9 mouse cellular contexts compared by ENCODE assay signal in genomic region chr6:52256956-52257355, GRCm38 (mm10). TPM values are rescaled to one million over a fixed set of nuclear protein-coding genes. Genes with fewer than 3 reads are reported as not detected.
DNase-seq lines count a peak whose midpoint lies in the region; ATAC-seq and TF ChIP-seq lines count a peak whose summit lies in the region.
"Had no signal": no experiment of that assay in that cellular context is flagged by ENCODE, and none has a peak within 500 bp of the region (broad histone marks: within the 10 kb centered on the region; RNA-seq: fewer than 3 reads in every experiment).

No protein-coding gene starts in this region.

- intact Hi-C loops in gastrocnemius, postnatal 36 days (cut with DNase I): loop anchor here (5.0 kb wide), 3 partner anchors 455 to 665 kb away; partner anchors contain the start of gene Tax1bp1

- no peak overlapping the region for H3K9ac ChIP-seq in CH12.LX (ENCODE audit: insufficient read depth, low read depth)
- H3K9ac ChIP-seq: liver, embryonic 13.5 days had no signal

- H3K4me3 ChIP-seq in CH12.LX (replicated peaks in 1 of 3; ENCODE audit: low read depth in 2 of 3, low read length in 2 of 3, poor library complexity in 1 of 3): no peak overlapping the region
- H3K4me3 ChIP-seq in cerebellum, adult 2 months (replicated peaks; ENCODE audit: insufficient read depth, low read depth, low read length): no peak overlapping the region
- H3K4me3 ChIP-seq: liver, embryonic 13.5 days had no signal

- H3K9me3 ChIP-seq in CH12.LX (replicated peaks; ENCODE audit: low read length): peaks cover 24% of the 10 kb centered on the region
- H3K9me3 ChIP-seq: liver, embryonic 13.5 days had no signal

- H3K4me2 ChIP-seq in CH12.LX (ENCODE audit: insufficient read depth, low read depth, poor library complexity, severe bottlenecking): peak overlapping the region; percentile 38; the same call in 1 of the 2 replicates
- H3K4me2 ChIP-seq: liver, embryonic 13.5 days had no signal

- no peak for ATAC-seq in frontal cortex, adult (ENCODE audit: low TSS enrichment)

- no peaks in the 10 kb centered on the region for H3K36me3 ChIP-seq in CH12.LX (replicated peaks in 1 of 2; ENCODE audit: control insufficient read depth in 1 of 2, insufficient read depth in 1 of 2, low read length in 1 of 2)
- H3K36me3 ChIP-seq: liver, embryonic 13.5 days had no signal

- peak; percentile 11 to 86 for DNase-seq in frontal cortex, adult 2 months (ENCODE audit: extremely low spot score in 1 of 2, low spot score in 1 of 2)
- peak; percentile 71 for DNase-seq in CH12.LX (ENCODE audit: extremely low read depth)
- DNase-seq in cerebellum, adult 2 months: peak; percentile 55 to 67
- peak; percentile 78 to 79 for DNase-seq in gastrocnemius, postnatal 36 days
- peak; percentile 50 for DNase-seq in layer of hippocampus, adult 9-11 months
- DNase-seq in lung, postnatal 36 days: peak; percentile 95
- peak; percentile 88 for DNase-seq in testis, postnatal 10 days (ENCODE audit: low spot score)
- DNase-seq: liver, embryonic 13.5 days had no signal

- under 1% methylated on average over 6 of the region's 6 CpGs for WGBS in cerebellum, adult 2 months

- no peaks in the 10 kb centered on the region for H3K4me1 ChIP-seq in CH12.LX (ENCODE audit: control insufficient read depth in 1 of 2, insufficient read depth in 2 of 2)
- no peaks in the 10 kb centered on the region for H3K4me1 ChIP-seq in cerebellum, adult 2 months (ENCODE audit: control insufficient read depth, insufficient read depth, low read length)

- dilution Hi-C loops in CH12.LX (cut with MboI; ENCODE audit: extremely low pct_ligation_motif_present, extremely low pct_unique_long_range_greater_than_20kb, low sequenced_read_pairs): no loop called here

- H3K79me2 ChIP-seq in CH12.LX (replicated peaks; ENCODE audit: control insufficient read depth, extremely low read depth, insufficient read depth, poor library complexity, severe bottlenecking): no peaks in the 10 kb centered on the region

- peaks cover 7% of the 10 kb centered on the region for H3K27me3 ChIP-seq in CH12.LX (replicated peaks)
- peaks cover 22% of the 10 kb centered on the region; the same call in 1 of the 2 replicates for H3K27me3 ChIP-seq in cerebellum, adult 2 months (ENCODE audit: control insufficient read depth, insufficient read depth, low read length)

- TF ChIP-seq CTCF in CH12.LX (conservative IDR thresholded peaks at IDR 0.05 in 1 of 2, IDR thresholded peaks at IDR 0.05 in 1 of 2; ENCODE audit: low read depth in 2 of 2, low read length in 2 of 2): peak; percentile 40 to 92
- TF ChIP-seq CTCF in cerebellum, adult 2 months (IDR thresholded peaks at IDR 0.05; ENCODE audit: borderline replicate concordance, insufficient read depth, low read depth, low read length): peak; percentile 76

- in situ Hi-C loops in CH12.LX (cut with MboI; ENCODE audit: low pct_ligation_motif_present, low pct_unique_long_range_greater_than_20kb, low sequenced_read_pairs): loop anchor here (25.0 kb wide), 1 partner anchor 655 kb away; no protein-coding TSS in a partner anchor

- TF ChIP-seq EP300 in CH12.LX (IDR thresholded peaks at IDR 0.05; ENCODE audit: low read length): no peak

- H3K27ac ChIP-seq in CH12.LX (ENCODE audit: insufficient read depth, low read depth): no peak overlapping the region
- no peak overlapping the region for H3K27ac ChIP-seq in cerebellum, adult 2 months (ENCODE audit: insufficient read depth, low read length)
- H3K27ac ChIP-seq: liver, embryonic 13.5 days had no signal

- peak; percentile 99 for TF ChIP-seq RAD21 in CH12.LX (IDR thresholded peaks at IDR 0.05; ENCODE audit: low read depth, low read length)

- TF ChIP-seq POLR2A in CH12.LX (IDR thresholded peaks at IDR 0.05; ENCODE audit: low read depth, low read length): no peak
- TF ChIP-seq POLR2A in cerebellum, adult 2 months (IDR thresholded peaks at IDR 0.05; ENCODE audit: borderline replicate concordance, insufficient read depth, low read length): no peak

TF ChIP-seq in CH12.LX, 34 proteins besides CTCF, POLR2A, EP300 and RAD21:
- TF ChIP-seq CHD2 (IDR thresholded peaks at IDR 0.05; ENCODE audit: low read length) (no peak), TCF12 (IDR thresholded peaks at IDR 0.05; ENCODE audit: low read depth, low read length) (no peak), JUND (conservative IDR thresholded peaks at IDR 0.05; ENCODE audit: low read depth, low read length) (no peak), SMC3 (IDR thresholded peaks at IDR 0.05; ENCODE audit: low read depth, low read length) (peak; percentile 88), MYC (IDR thresholded peaks at IDR 0.05; ENCODE audit: low read depth, low read length) (no peak), ZNF384 (IDR thresholded peaks at IDR 0.05; ENCODE audit: low read depth, low read length) (no peak; the same call in 1 of the 2 replicates), BHLHE40 (IDR thresholded peaks at IDR 0.05; ENCODE audit: low read depth, low read length) (no peak), USF2 (conservative IDR thresholded peaks at IDR 0.05; ENCODE audit: low read depth, low read length) (no peak), ZC3H11A (IDR thresholded peaks at IDR 0.05; ENCODE audit: low read depth, low read length) (peak; percentile 47), KAT2A (IDR thresholded peaks at IDR 0.05; ENCODE audit: insufficient replicate concordance, low read length) (no peak), POLR2AphosphoS2 (IDR thresholded peaks at IDR 0.05; ENCODE audit: low read depth, low read length) (no peak), MEF2A (IDR thresholded peaks at IDR 0.05; ENCODE audit: borderline replicate concordance, low read depth, low read length) (no peak), MXI1 (IDR thresholded peaks at IDR 0.05; ENCODE audit: low read depth, low read length) (no peak), ZMIZ1 (IDR thresholded peaks at IDR 0.05; ENCODE audit: low read depth, low read length) (no peak)

RNA-seq across cellular contexts. Expression of gene Hoxa13, which starts 3.7 kb away (rescaled TPM):
- polyA plus RNA-seq in frontal cortex, adult 2 months (2012; rRNA removed): not detected in 2 replicates
- total RNA-seq in CH12.LX (2012; rRNA removed) (not detected in 2 replicates), CH12.LX (2014; rRNA removed) (0.11 and 0.17 TPM in 2 replicates)
- polyA plus RNA-seq in CH12.LX (2012; ENCODE audit: insufficient read length, low read depth): 0.10 TPM in 1 of 2 replicates, not detected in the other
- not detected in 2 replicates for polyA plus RNA-seq in cerebellum, adult 2 months (2012; rRNA removed)
- total RNA-seq in gastrocnemius, postnatal 36 days (2021): 1 to 10 TPM; 2.4 to 3.6 TPM
- polyA plus RNA-seq: liver, embryonic 13.5 days had no signal

RNA-seq across cellular contexts. Expression of gene Hoxa11, which starts 11.3 kb away (rescaled TPM):
- polyA plus RNA-seq in frontal cortex, adult 2 months (2012; rRNA removed): 0.04 and 0.21 TPM in 2 replicates
- not detected in 2 replicates for total RNA-seq in CH12.LX (2012; rRNA removed)
- not detected in 2 replicates for total RNA-seq in CH12.LX (2014; rRNA removed)
- not detected in 2 replicates for polyA plus RNA-seq in CH12.LX (2012; ENCODE audit: insufficient read length, low read depth)
- not detected in 2 replicates for polyA plus RNA-seq in cerebellum, adult 2 months (2012; rRNA removed)
- total RNA-seq in gastrocnemius, postnatal 36 days (2021): 1 to 10 TPM; 2.0 to 2.7 TPM
- polyA plus RNA-seq: liver, embryonic 13.5 days had no signal

RNA-seq across cellular contexts. Expression of gene Hoxa10, which starts 16.3 kb away (rescaled TPM):
- polyA plus RNA-seq in frontal cortex, adult 2 months (2012; rRNA removed): 0.27 TPM in 1 of 2 replicates, not detected in the other
- total RNA-seq in CH12.LX (2012; rRNA removed) (5.2 and 5.7 TPM in 2 replicates), CH12.LX (2014; rRNA removed) (14.3 and 14.6 TPM in 2 replicates)
- polyA plus RNA-seq in CH12.LX (2012; ENCODE audit: insufficient read length, low read depth): 14.3 and 14.5 TPM in 2 replicates
- polyA plus RNA-seq in cerebellum, adult 2 months (2012; rRNA removed): not detected in 2 replicates
- 10 to 100 TPM; 13.6 to 16.9 TPM for total RNA-seq in gastrocnemius, postnatal 36 days (2021)

RNA-seq across cellular contexts. Expression of gene Hoxa9, which starts 26.1 kb away (rescaled TPM):
- polyA plus RNA-seq in frontal cortex, adult 2 months (2012; rRNA removed): not detected in 2 replicates
- total RNA-seq in CH12.LX (2012; rRNA removed): 0.30 and 0.50 TPM in 2 replicates
- total RNA-seq in CH12.LX (2014; rRNA removed): 0.30 and 0.32 TPM in 2 replicates
- polyA plus RNA-seq in CH12.LX (2012; ENCODE audit: insufficient read length, low read depth): 0.47 and 0.97 TPM in 2 replicates
- not detected in 2 replicates for polyA plus RNA-seq in cerebellum, adult 2 months (2012; rRNA removed)
- 1 to 10 TPM; 3.9 to 6.8 TPM for total RNA-seq in gastrocnemius, postnatal 36 days (2021)

RNA-seq across cellular contexts. Expression of gene Hoxa7, which starts 35.3 kb away (rescaled TPM):
- polyA plus RNA-seq in frontal cortex, adult 2 months (2012; rRNA removed): 0.17 TPM in 1 of 2 replicates, not detected in the other
- 0.71 and 1.1 TPM in 2 replicates for total RNA-seq in CH12.LX (2012; rRNA removed)
- 0.85 and 1.0 TPM in 2 replicates for total RNA-seq in CH12.LX (2014; rRNA removed)
- polyA plus RNA-seq in CH12.LX (2012; ENCODE audit: insufficient read length, low read depth): 1.4 TPM in 2 replicates
- 0.07 and 0.16 TPM in 2 replicates for polyA plus RNA-seq in cerebellum, adult 2 months (2012; rRNA removed)
- 1 to 10 TPM; 3.7 to 4.0 TPM for total RNA-seq in gastrocnemius, postnatal 36 days (2021)

Comparison
In these comparisons a context has a peak if more than half of its experiments do, and no peak if none do; other contexts are left out.
1. RNA of gene Hoxa10, which starts 16.3 kb away (polyA plus RNA-seq): 14.3 to 14.5 TPM in CH12.LX; 0.27 TPM in frontal cortex, adult 2 months and not detected in cerebellum, adult 2 months; every median in the first group is over 10 times any median in the second.
2. Peak in every context shown above with its lines, with median percentiles within 50 percentile points of each other: DNase-seq.